ENCODE assay signal across 10 mouse cellular contexts in the genomic region with DNA sequence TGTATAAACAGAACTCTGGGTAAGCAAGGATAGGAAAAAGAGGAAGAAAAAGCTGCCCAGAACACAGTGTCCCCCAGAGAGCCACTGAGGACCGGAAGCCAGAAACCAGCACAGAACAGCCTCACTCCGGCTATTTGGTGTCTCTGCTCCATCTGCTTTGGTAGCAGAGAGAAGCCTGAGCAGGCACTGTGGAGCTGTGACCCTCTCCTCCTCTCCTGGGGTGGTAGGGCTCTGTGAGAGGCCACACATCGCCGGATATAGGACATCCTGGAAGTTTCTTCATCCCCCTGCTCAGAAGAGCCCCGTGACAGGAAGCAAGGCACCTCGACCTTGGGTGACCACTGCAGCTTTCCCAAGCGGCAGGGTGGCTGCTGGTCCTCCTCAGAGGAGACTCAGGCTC. TPM values are rescaled to one million over a fixed set of nuclear protein-coding genes. Genes with fewer than 3 reads are reported as not detected.
DNase-seq lines count a peak whose midpoint lies in the region; ATAC-seq and TF ChIP-seq lines count a peak whose summit lies in the region.
"Had no signal": no experiment of that assay in that cellular context is flagged by ENCODE, and none has a peak within 500 bp of the region (broad histone marks: within the 10 kb centered on the region; RNA-seq: fewer than 3 reads in every experiment).

No protein-coding gene starts in this region.

- H3K9ac ChIP-seq in embryonic facial prominence, embryonic 15.5 days, result no peak overlapping the region
- H3K9ac ChIP-seq in lung, postnatal 0 days (replicated peaks; ENCODE audit: low read depth), result no peak overlapping the region

- intact Hi-C loops in left cerebral cortex, postnatal 25 days (cut with DNase I), result no loop called here

- H3K36me3 ChIP-seq in embryonic facial prominence, embryonic 15.5 days, result no peaks in the 10 kb centered on the region
- no peaks in the 10 kb centered on the region; the same call in 1 of the 2 replicates for H3K36me3 ChIP-seq in lung, postnatal 0 days (ENCODE audit: insufficient read depth, low read length)

- H3K27ac ChIP-seq in bone marrow, adult 2 months (ENCODE audit: control insufficient read depth, insufficient read depth, low read depth, low read length, poor library complexity), result peak overlapping the region; percentile 98
- H3K27ac ChIP-seq in embryonic facial prominence, embryonic 15.5 days (replicated peaks), result 0 out of 2 replicates have a peak overlapping the region, but pooled peaks have one; percentile 22
- peak overlapping the region; percentile 82 for H3K27ac ChIP-seq in lung, postnatal 0 days (ENCODE audit: low read length)

- no peak for ATAC-seq in embryonic facial prominence, embryonic 15.5 days (ENCODE audit: insufficient number of reproducible peaks, low FRiP score, low TSS enrichment, low read depth)
- no peak for ATAC-seq in lung, postnatal 0 days

- no peak for TF ChIP-seq CTCF in bone marrow, adult 2 months (IDR thresholded peaks at IDR 0.05; ENCODE audit: control insufficient read depth, insufficient read depth, low read length)
- no peak for TF ChIP-seq CTCF in lung, postnatal 0 days (IDR thresholded peaks at IDR 0.05)

- 9% methylated on average over 7 of the region's 7 CpGs for WGBS in bone marrow, adult 2 months
- WGBS in embryonic facial prominence, embryonic 15.5 days, result 61% methylated on average over 7 of the region's 7 CpGs
- 39% methylated on average over 7 of the region's 7 CpGs for WGBS in lung, postnatal 0 days

- DNase-seq in kidney, adult 11 months, result peak; percentile 24
- DNase-seq in kidney, postnatal 10 days, result no peak
- peak; percentile 66 for DNase-seq in lung, postnatal 0 days (ENCODE audit: low spot score)
- no peak for DNase-seq in left cerebral cortex, postnatal 25 days (ENCODE audit: low spot score in 2 of 2)
- no peak for DNase-seq in MN1 (ENCODE audit: low spot score)
- DNase-seq: cerebellum, adult 11-12 months; midbrain, embryonic 14.5 days; right cerebral cortex, postnatal 4 days had no signal

- peaks cover 19% of the 10 kb centered on the region for H3K4me1 ChIP-seq in bone marrow, adult 2 months (ENCODE audit: control insufficient read depth, insufficient read depth, low read length)
- H3K4me1 ChIP-seq in embryonic facial prominence, embryonic 15.5 days, result peaks cover 50% of the 10 kb centered on the region
- H3K4me1 ChIP-seq in lung, postnatal 0 days (ENCODE audit: insufficient read depth, low read depth, low read length), result peaks cover 50% of the 10 kb centered on the region

- H3K4me3 ChIP-seq in bone marrow, adult 2 months (replicated peaks; ENCODE audit: control insufficient read depth, low read depth, low read length), result peak overlapping the region; percentile 17
- H3K4me3 ChIP-seq in embryonic facial prominence, embryonic 15.5 days (replicated peaks), result no peak overlapping the region
- no peak overlapping the region for H3K4me3 ChIP-seq in lung, postnatal 0 days (ENCODE audit: low read depth, low read length)

- no peak overlapping the region for H3K4me2 ChIP-seq in embryonic facial prominence, embryonic 15.5 days (replicated peaks)
- H3K4me2 ChIP-seq in lung, postnatal 0 days (replicated peaks; ENCODE audit: low read depth, low read length), result no peak overlapping the region

- no peaks in the 10 kb centered on the region for H3K9me3 ChIP-seq in embryonic facial prominence, embryonic 15.5 days (replicated peaks)
- no peaks in the 10 kb centered on the region for H3K9me3 ChIP-seq in lung, postnatal 0 days (ENCODE audit: low read length)

- no peaks in the 10 kb centered on the region for H3K27me3 ChIP-seq in embryonic facial prominence, embryonic 15.5 days
- H3K27me3 ChIP-seq in lung, postnatal 0 days (replicated peaks; ENCODE audit: insufficient read depth, low read length), result no peaks in the 10 kb centered on the region

- peak; percentile 87 for TF ChIP-seq EP300 in lung, postnatal 0 days (IDR thresholded peaks at IDR 0.05)

- 0 out of 2 replicates have a peak, but pooled peaks have one; percentile 26 for TF ChIP-seq POLR2A in bone marrow, adult 2 months (IDR thresholded peaks at IDR 0.05; ENCODE audit: borderline replicate concordance, control insufficient read depth, low read depth, low read length)

RNA-seq across cellular contexts. Expression of a gene that starts 3.5 kb away (rescaled TPM):
- polyA plus RNA-seq in bone marrow, adult 2 months (2011; ENCODE audit: insufficient read depth, insufficient read length, low replicate concordance, missing spikeins), result 29.4 and 48.6 TPM in 2 replicates
- 35.8 and 36.5 TPM in 2 replicates for polyA plus RNA-seq in embryonic facial prominence, embryonic 15.5 days (2015; fragmentation: Nextera tagmentation; extraction: Ambion mirVana)
- 15.8 and 26.9 TPM in 2 replicates for polyA plus RNA-seq in lung, postnatal 0 days (2015; fragmentation: Nextera tagmentation; extraction: Ambion mirVana)
- 10 to 100 TPM; 46.4 to 53.2 TPM for total RNA-seq in left cerebral cortex, postnatal 25 days (2021)

RNA-seq across cellular contexts. Expression of a gene that starts 16.8 kb away (rescaled TPM):
- not detected in 2 replicates for polyA plus RNA-seq in bone marrow, adult 2 months (2011; ENCODE audit: insufficient read depth, insufficient read length, low replicate concordance, missing spikeins)
- polyA plus RNA-seq in embryonic facial prominence, embryonic 15.5 days (2015; fragmentation: Nextera tagmentation; extraction: Ambion mirVana), result not detected in 2 replicates
- not detected in 2 replicates for polyA plus RNA-seq in lung, postnatal 0 days (2015; fragmentation: Nextera tagmentation; extraction: Ambion mirVana)
- not detected for total RNA-seq in left cerebral cortex, postnatal 25 days (2021)
- polyA plus RNA-seq: midbrain, embryonic 14.5 days had no signal

RNA-seq across cellular contexts. Expression of a gene that starts 35.4 kb away (rescaled TPM):
- polyA plus RNA-seq in bone marrow, adult 2 months (2011; ENCODE audit: insufficient read depth, insufficient read length, low replicate concordance, missing spikeins), result not detected in 2 replicates
- polyA plus RNA-seq in embryonic facial prominence, embryonic 15.5 days (2015; fragmentation: Nextera tagmentation; extraction: Ambion mirVana), result not detected in 2 replicates
- polyA plus RNA-seq in lung, postnatal 0 days (2015; fragmentation: Nextera tagmentation; extraction: Ambion mirVana), result not detected in 2 replicates
- total RNA-seq in left cerebral cortex, postnatal 25 days (2021), result not detected
- polyA plus RNA-seq: midbrain, embryonic 14.5 days had no signal

RNA-seq across cellular contexts. Expression of a gene that starts 46.7 kb away (rescaled TPM):
- polyA plus RNA-seq in bone marrow, adult 2 months (2011; ENCODE audit: insufficient read depth, insufficient read length, low replicate concordance, missing spikeins), result not detected in 2 replicates
- not detected in 2 replicates for polyA plus RNA-seq in embryonic facial prominence, embryonic 15.5 days (2015; fragmentation: Nextera tagmentation; extraction: Ambion mirVana)
- 0.32 and 0.42 TPM in 2 replicates for polyA plus RNA-seq in lung, postnatal 0 days (2015; fragmentation: Nextera tagmentation; extraction: Ambion mirVana)
- total RNA-seq in left cerebral cortex, postnatal 25 days (2021), result not detected
- polyA plus RNA-seq: midbrain, embryonic 14.5 days had no signal

Comparison
In these comparisons a context has a peak if more than half of its experiments do, and no peak if none do; other contexts are left out.
1. DNase-seq: peak in kidney, adult 11 months (single experiment) and lung, postnatal 0 days (single experiment); none in kidney, postnatal 10 days (single experiment), left cerebral cortex, postnatal 25 days (0 of 2) and MN1 (single experiment).
2. H3K27ac ChIP-seq: peak in every context shown above with its lines; median percentile 98 in bone marrow, adult 2 months; 82 in lung, postnatal 0 days; 22 in embryonic facial prominence, embryonic 15.5 days.